Mouse (Mus musculus) embryonic facial prominence, embryonic 14.5 days (tissue): ENCODE data around the gene Slc5a5. TPM values are rescaled to one million over a fixed set of nuclear protein-coding genes. Genes with fewer than 3 reads are reported as not detected.
A peak's percentile ranks its signal among the peaks of the same experiment; 100 is the strongest.

Source experiments
- ATAC-seq: fragments of 200-750 bp; cut with Nextera tagmentation; 2 replicates; pipeline ENCODE4 v1.8.0; 2017; ENCODE audit warnings: low read depth, moderate number of reproducible peaks, moderate TSS enrichment
- DNase-seq: peaks from one replicate; pipeline ENCODE4 v3.0.0-alpha.2; 2015; ENCODE audit warnings: low spot score
- H3K27ac ChIP-seq: fragments of 300-500 bp; sonication (generic); replicated peaks from 2 replicates; pipeline ENCODE4 v1.5.1; 2014; ENCODE audit warnings: low read depth, mild to moderate bottlenecking, low read length, moderate library complexity
- H3K27me3 ChIP-seq: fragments of 300-500 bp; sonication (generic); replicated peaks from 2 replicates; pipeline ENCODE4 v1.6.1; 2014; ENCODE audit warnings: low read length; ENCODE audit not compliant: control insufficient read depth, insufficient read depth
- H3K36me3 ChIP-seq: fragments of 300-500 bp; sonication (generic); 2 replicates; pipeline ENCODE4 v1.6.1; 2014; ENCODE audit warnings: low read length, mixed read lengths; ENCODE audit not compliant: control insufficient read depth, insufficient read depth
- H3K4me1 ChIP-seq: fragments of 300-500 bp; sonication (generic); 2 replicates; pipeline ENCODE4 v1.6.1; 2014; ENCODE audit warnings: antibody characterized with exemption, low read length; ENCODE audit not compliant: control insufficient read depth, insufficient read depth
- H3K4me2 ChIP-seq: fragments of 300-500 bp; sonication (generic); 2 replicates; pipeline ENCODE4 v1.6.1; 2014; ENCODE audit warnings: low read depth, mild to moderate bottlenecking, low read length, moderate library complexity, mixed read lengths
- H3K4me3 ChIP-seq: fragments of 300-500 bp; sonication (generic); 2 replicates; pipeline ENCODE4 v1.5.1; 2014; ENCODE audit warnings: low read depth, mild to moderate bottlenecking, low read length
- H3K9ac ChIP-seq: fragments of 300-500 bp; sonication (generic); 2 replicates; pipeline ENCODE4 v1.6.1; 2014; ENCODE audit warnings: low read depth, mild to moderate bottlenecking, low read length, moderate library complexity, mixed read lengths
- H3K9me3 ChIP-seq: fragments of 300-500 bp; sonication (generic); 2 replicates; pipeline ENCODE4 v1.6.1; 2016; ENCODE audit warnings: low read length; ENCODE audit not compliant: control insufficient read depth
- WGBS: fragments of 180-500 bp; shearing (Covaris S2); extraction: QIAGEN DNeasy Blood & Tissue Kit; methylation state at CpG from one replicate; pipeline ENCODE4 v1.1.7; 2014; 5-methylcytosine and 5-hydroxymethylcytosine counted together
- polyA plus RNA-seq: library from polyadenylated mRNA; unstranded; fragments of >200 nt; fragmentation: Nextera tagmentation; extraction: Ambion mirVana; gene quantifications from 2 replicates; pipeline ENCODE4 v1.2.1, GENCODE M21; 2014

Slc5a5 gene
- polyA plus RNA-seq, 1 experiment from 2014 or later = 0.42 TPM

DNA sequence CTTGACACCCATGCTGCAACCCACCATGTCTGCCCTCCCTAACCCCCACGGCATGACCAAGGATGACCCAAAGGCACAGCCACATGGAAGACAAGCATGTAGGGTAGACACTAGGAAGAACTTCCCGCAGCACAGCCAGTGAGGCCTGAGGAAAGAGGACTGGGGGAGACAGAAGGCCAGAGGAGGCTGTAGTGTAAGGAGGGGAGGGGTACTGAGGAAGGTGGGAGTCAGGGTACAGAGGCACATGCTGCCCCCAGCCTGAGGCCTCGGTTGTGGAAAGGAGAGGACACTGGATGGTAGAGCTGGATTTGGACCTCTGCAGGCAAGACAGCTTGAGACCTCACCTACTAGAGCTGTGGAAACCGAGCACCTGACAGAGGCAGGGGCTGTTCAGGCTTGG lies 41.6 kb downstream of the Slc5a5 start:
- H3K4me1 ChIP-seq = no peaks in the 10 kb centered on the region
- H3K36me3 ChIP-seq = no peaks in the 10 kb centered on the region
- DNase-seq (no peak), ATAC-seq (no peak)
- no peaks in the 10 kb centered on the region for H3K27me3 ChIP-seq
- H3K4me3 ChIP-seq = no peak overlapping the region
- H3K4me2 ChIP-seq = no peak overlapping the region
- no peak overlapping the region for H3K27ac ChIP-seq
- 82% methylated on average over 4 of the region's 4 CpGs for WGBS
- H3K9ac ChIP-seq = no peak overlapping the region
- H3K9me3 ChIP-seq = no peaks in the 10 kb centered on the region

DNA sequence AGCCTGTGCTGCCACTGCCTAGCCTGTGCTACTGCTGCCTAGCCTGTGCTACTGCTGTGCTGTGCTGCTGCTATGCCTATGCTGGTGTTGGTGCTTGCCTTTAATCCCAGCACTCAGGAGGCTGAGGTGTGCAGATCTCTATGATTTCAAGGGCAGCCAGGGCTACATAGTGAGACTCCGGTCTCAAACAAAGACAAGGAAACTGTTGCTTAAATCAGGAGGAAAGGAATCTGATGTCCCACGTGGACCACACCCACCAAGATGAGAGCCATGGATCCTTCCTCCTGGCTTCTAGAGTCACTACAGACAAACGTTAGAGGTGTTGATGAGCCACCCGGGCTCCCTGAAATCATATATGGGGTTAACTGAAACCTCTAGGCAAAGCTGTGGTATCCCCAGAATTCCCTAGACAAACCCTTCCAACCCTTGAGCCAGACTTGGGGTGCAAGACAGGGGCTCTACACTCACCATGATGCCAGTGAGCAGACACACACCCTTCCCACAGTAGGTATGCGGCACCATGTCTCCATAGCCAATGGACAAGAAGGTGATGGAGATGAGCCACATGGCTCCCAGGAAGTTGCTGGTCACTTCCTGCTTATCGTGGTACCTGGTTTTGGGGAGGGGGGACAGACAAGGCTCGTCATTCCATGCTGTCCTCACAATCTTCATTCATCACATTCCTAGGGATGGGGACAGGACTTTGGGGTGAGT lies 42.3 kb downstream of the Slc5a5 start:
- no peaks in the 10 kb centered on the region for H3K9me3 ChIP-seq
- WGBS = 77% methylated on average over 7 of the region's 7 CpGs
- ATAC-seq = no peak

DNA sequence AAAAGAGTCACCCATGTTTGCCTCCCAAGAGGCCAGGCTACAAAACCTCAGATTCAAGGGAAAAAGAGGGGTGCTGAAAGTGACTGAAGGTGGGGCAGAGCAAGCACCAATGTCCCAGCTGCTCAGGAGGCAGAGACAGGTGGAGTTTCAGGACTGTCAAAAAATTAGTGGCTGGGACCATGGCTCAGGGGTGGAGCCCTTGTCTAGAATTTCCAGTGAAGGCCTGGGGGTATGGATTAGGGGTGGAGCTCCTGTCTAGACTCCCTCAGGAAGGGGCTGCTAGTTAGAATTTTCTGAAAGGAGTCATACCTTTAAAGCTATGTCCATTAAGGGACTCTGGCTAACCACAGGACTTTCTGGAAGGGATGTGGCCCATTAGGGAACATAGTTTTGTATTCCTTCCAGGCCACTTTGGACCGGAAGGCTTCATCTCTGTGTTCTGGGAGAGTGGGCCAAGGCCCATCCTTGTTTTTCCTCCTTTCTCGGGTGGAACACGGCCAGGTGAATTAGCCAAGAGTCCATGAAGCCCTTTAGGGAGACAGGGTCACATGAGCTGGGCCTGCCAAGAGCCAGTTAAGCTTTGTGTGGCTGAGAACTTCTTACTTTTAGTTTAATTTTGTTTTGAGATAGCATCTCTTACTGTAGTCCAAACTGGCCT lies 43.1 kb downstream of the Slc5a5 start:
- no peaks in the 10 kb centered on the region for H3K27me3 ChIP-seq
- WGBS = 60% methylated on average over 3 of the region's 3 CpGs
- H3K9me3 ChIP-seq = no peaks in the 10 kb centered on the region
- no peaks in the 10 kb centered on the region for H3K36me3 ChIP-seq
- no peak overlapping the region for H3K27ac ChIP-seq
- no peak for DNase-seq
- H3K9ac ChIP-seq = no peak overlapping the region
- no peaks in the 10 kb centered on the region for H3K4me1 ChIP-seq
- H3K4me3 ChIP-seq = no peak overlapping the region
- no peak overlapping the region for H3K4me2 ChIP-seq
- ATAC-seq = no peak

More for the DNA sequence above, 42.3 kb downstream of the Slc5a5 start:
- no peak overlapping the region for H3K4me2 ChIP-seq
- no peak overlapping the region for H3K27ac ChIP-seq
- no peak overlapping the region for H3K4me3 ChIP-seq
- no peaks in the 10 kb centered on the region for H3K27me3 ChIP-seq
- no peak overlapping the region for H3K9ac ChIP-seq
- no peaks in the 10 kb centered on the region for H3K36me3 ChIP-seq
- H3K4me1 ChIP-seq = no peaks in the 10 kb centered on the region
- DNase-seq = no peak

DNA sequence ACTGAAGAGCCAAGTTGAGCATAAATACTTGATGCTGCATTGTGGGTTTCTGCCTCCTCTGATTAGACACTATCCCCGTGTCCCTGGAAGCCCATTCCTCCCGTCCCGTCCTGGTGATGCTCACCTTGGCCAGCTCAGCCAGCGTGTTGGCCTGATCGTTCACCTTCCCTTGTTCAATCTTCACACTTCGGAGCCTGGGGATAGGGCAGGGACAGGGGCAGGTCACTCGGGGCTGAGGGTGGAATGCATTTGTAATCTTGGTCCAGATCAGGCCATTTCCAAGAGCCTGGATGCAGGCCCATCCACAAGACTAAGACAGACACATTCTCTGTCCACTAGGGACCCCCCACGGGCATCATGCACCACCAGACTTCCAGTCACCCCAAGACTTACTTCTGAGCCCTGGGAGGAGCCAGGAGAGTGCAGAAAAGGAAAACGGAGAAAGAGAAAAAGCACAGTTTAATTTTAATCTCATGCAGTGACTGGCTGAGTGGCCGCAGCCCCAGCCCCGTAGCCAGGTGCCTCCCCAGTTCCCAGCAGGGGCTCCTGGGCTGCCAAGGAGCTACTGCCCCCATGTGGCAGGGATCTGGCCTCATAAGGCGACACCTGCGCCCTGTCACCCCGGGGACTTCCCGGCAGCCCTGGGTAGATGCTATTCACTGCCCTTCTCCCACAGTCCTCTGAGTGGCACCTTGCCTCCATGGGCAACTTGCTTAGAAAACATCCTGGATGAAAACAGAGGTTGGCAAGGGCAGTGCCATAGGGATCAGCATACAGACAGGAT lies 46.0 kb downstream of the Slc5a5 start:
- H3K4me3 ChIP-seq = no peak overlapping the region
- no peak for ATAC-seq

DNA sequence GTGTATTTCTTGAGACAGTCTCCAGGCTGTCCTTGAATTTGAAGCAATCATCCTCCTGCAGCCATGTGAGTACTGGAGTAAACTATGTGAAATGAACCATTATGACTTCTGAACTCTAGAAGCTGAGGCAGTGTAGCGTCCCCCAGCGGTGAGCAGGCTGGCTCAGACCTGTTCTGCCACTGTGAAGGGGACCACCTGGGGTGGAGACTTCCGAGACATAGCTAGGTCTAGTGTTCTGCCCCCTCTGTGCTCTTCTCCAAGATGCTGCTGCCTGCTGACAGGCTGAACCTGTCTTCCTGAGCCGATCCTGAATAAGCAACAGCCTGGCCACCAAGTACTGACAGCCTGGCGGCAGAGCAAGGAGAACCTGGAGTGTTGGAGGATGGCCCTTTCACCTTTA lies 47.4 kb downstream of the Slc5a5 start:
- no peak for ATAC-seq
- H3K9ac ChIP-seq = no peak overlapping the region
- H3K9me3 ChIP-seq = no peaks in the 10 kb centered on the region
- H3K4me3 ChIP-seq = no peak overlapping the region
- DNase-seq = no peak
- H3K36me3 ChIP-seq = no peaks in the 10 kb centered on the region
- no peak overlapping the region for H3K27ac ChIP-seq
- WGBS = 39% methylated on average over 5 of the region's 5 CpGs
- no peaks in the 10 kb centered on the region for H3K27me3 ChIP-seq
- H3K4me1 ChIP-seq = no peaks in the 10 kb centered on the region
- no peak overlapping the region for H3K4me2 ChIP-seq

More for the DNA sequence above, 46.0 kb downstream of the Slc5a5 start:
- Histone ChIP-seq H3K27me3 (no peaks in the 10 kb centered on the region), H3K27ac (no peak overlapping the region), H3K4me2 (no peak overlapping the region), H3K9me3 (no peaks in the 10 kb centered on the region), H3K4me1 (no peaks in the 10 kb centered on the region), H3K36me3 (no peaks in the 10 kb centered on the region), H3K9ac (no peak overlapping the region)
- WGBS = 54% methylated on average over 15 of the region's 15 CpGs
- no peak for DNase-seq

DNA sequence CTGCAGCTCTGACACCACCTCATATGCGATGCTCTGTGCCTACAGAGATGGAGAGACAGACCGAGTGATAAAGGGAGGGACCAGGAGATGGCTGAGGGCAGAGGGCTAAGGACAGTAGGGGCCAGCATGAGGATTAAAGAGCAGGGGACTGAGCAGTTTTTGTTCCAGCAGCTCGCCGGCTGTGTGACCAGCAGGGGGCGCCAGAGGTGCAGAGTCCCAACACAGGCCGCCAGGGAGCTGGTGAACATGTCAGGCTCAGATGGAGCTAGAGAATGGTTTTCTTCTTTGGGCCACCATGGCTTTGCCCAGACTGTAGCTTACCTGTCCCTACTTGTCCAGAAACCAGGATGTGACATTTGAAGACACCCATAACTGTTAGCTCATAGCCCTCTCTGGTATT lies 48.0 kb downstream of the Slc5a5 start:
- H3K4me1 ChIP-seq = no peaks in the 10 kb centered on the region
- ATAC-seq = no peak
- H3K9ac ChIP-seq = no peak overlapping the region
- 0% methylated on average over 5 of the region's 6 CpGs for WGBS
- peak; percentile 89 for DNase-seq
- H3K36me3 ChIP-seq = no peaks in the 10 kb centered on the region
- H3K27me3 ChIP-seq = no peaks in the 10 kb centered on the region
- H3K9me3 ChIP-seq = no peaks in the 10 kb centered on the region
- H3K4me3 ChIP-seq = no peak overlapping the region
- no peak overlapping the region for H3K4me2 ChIP-seq
- H3K27ac ChIP-seq = no peak overlapping the region

DNA sequence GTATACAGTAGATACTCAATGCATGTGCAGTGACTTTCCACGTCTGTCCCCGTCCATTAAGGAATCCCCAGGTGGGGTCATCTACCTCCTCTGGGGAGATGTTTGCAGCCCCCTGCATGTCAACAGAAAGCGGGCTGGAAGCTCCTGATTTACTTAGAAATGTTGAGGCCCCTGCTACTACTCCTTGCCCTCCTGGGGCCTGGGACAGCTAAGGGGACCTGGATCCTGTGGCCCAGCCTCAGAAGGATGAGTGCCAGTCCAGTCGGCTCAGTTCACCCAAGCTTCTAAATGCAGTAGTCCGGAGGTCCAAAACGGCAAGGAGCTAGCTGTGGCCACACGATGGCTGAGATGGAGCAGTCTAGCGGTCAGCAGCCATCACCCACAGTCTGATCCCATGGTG lies 48.6 kb downstream of the Slc5a5 start:
- 89% methylated on average over 8 of the region's 8 CpGs for WGBS
- Histone ChIP-seq H3K27ac (no peak overlapping the region), H3K9ac (0 out of 2 replicates have a peak overlapping the region, but pooled peaks have one; percentile 21), H3K4me2 (no peak overlapping the region), H3K27me3 (no peaks in the 10 kb centered on the region), H3K36me3 (no peaks in the 10 kb centered on the region), H3K4me3 (no peak overlapping the region), H3K4me1 (no peaks in the 10 kb centered on the region), H3K9me3 (no peaks in the 10 kb centered on the region)
- no peak for ATAC-seq
- no peak for DNase-seq

DNA sequence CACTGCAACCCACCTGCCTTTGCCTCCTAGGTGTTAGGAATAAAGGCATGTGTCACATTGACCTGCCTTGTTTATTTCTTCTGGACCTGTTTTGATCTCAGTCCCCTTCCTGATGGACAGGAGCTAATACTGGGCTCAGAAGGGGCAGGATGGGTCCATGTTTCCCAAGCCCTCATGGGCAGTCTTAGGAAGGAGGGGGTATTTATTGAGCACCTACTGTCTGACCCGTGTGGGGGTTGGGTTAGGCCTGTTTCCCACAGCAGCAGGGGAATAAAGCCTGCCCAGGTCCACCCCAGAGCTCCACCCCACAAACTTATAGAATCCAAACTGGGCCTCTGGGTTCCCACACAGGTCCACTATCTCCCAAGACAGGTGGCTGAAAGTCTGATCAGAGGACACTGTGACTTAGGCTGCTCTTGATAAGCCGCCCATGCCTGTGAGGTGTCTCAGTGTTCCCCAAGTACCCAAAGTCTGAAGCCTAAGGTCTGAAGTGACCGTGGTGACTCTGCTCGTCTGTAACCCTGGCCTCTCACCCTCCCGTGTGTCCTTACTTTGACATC lies 49.3 kb downstream of the Slc5a5 start:
- no peak overlapping the region for H3K4me3 ChIP-seq
- H3K9me3 ChIP-seq = no peaks in the 10 kb centered on the region
- no peaks in the 10 kb centered on the region for H3K4me1 ChIP-seq
- ATAC-seq = no peak
- H3K9ac ChIP-seq = no peak overlapping the region
- 76% methylated on average over 5 of the region's 5 CpGs for WGBS
- no peak overlapping the region for H3K27ac ChIP-seq
- no peaks in the 10 kb centered on the region for H3K36me3 ChIP-seq
- no peak overlapping the region for H3K4me2 ChIP-seq
- DNase-seq = no peak
- H3K27me3 ChIP-seq = no peaks in the 10 kb centered on the region
